Mouse (Mus musculus): ENCODE results near the gene Zdhhc14. TPM values are rescaled to one million over a fixed set of nuclear protein-coding genes. Genes with fewer than 3 reads are reported as not detected.

Zdhhc14 gene
- polyA plus RNA-seq, 1 experiment, result 0.86 TPM

DNA sequence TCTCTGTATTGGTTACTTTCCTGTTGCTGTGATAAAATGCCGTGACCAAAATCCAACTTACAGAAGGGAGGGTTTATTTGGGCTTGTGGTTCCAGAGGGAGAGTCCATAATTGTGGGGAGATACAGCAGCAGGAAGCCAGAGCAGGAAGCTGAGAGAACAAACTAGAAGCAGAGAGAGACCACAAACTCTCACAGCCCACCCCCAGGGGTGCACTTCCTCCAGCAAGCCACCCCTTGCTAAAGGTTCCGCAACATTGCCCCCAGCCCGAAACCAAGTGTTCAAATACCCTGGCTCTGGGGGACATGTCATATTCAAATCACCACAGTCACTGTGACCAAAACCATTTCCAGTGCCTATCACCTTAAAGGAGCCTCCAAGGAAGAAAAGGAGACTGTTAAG lies 254.0 kb downstream of the Zdhhc14 start:
- H3K79me2 ChIP-seq (ENCODE audit: control insufficient read depth, insufficient read depth), result no peaks in the 10 kb centered on the region
- TF ChIP-seq POLR2AphosphoS2 (IDR thresholded peaks at IDR 0.05; ENCODE audit: insufficient read length, low read depth) (no peak), TCF12 (IDR thresholded peaks at IDR 0.05; ENCODE audit: insufficient read depth, poor library complexity, severe bottlenecking) (no peak), E2F4 (IDR thresholded peaks at IDR 0.05; ENCODE audit: insufficient read depth) (no peak), TCF3 (IDR thresholded peaks at IDR 0.05; ENCODE audit: insufficient read length, low read depth) (no peak), SRF (IDR thresholded peaks at IDR 0.05; ENCODE audit: control insufficient read depth, insufficient read length, low read depth) (no peak), USF1 (IDR thresholded peaks at IDR 0.05; ENCODE audit: low read depth) (no peak), REST (IDR thresholded peaks at IDR 0.05; ENCODE audit: insufficient read depth, insufficient read length) (no peak), MYOG (IDR thresholded peaks at IDR 0.05; ENCODE audit: control insufficient read depth in 1 of 3, insufficient read depth in 1 of 3, insufficient read length in 2 of 3, low read depth in 2 of 3) (no peak), MYOD1 (IDR thresholded peaks at IDR 0.05; ENCODE audit: control insufficient read depth in 1 of 3, insufficient read length in 2 of 3, low read depth in 2 of 3) (no peak), MAX (IDR thresholded peaks at IDR 0.05; ENCODE audit: low read depth) (no peak), POLR2A (IDR thresholded peaks at IDR 0.05; ENCODE audit: insufficient read length, low read depth) (no peak), CEBPB (IDR thresholded peaks at IDR 0.05; ENCODE audit: insufficient read depth, poor library complexity, severe bottlenecking) (no peak)
- no peak overlapping the region for H3K4me3 ChIP-seq
- no peaks in the 10 kb centered on the region for H3K36me3 ChIP-seq (ENCODE audit: control insufficient read depth, insufficient read depth)
- peaks cover 8% of the 10 kb centered on the region for H3K27me3 ChIP-seq (ENCODE audit: control insufficient read depth, insufficient read depth, insufficient read length)
- H3K4me2 ChIP-seq (ENCODE audit: low read depth), result no peak overlapping the region
- no peak overlapping the region for H3ac ChIP-seq (ENCODE audit: control insufficient read depth, insufficient read length)

DNA sequence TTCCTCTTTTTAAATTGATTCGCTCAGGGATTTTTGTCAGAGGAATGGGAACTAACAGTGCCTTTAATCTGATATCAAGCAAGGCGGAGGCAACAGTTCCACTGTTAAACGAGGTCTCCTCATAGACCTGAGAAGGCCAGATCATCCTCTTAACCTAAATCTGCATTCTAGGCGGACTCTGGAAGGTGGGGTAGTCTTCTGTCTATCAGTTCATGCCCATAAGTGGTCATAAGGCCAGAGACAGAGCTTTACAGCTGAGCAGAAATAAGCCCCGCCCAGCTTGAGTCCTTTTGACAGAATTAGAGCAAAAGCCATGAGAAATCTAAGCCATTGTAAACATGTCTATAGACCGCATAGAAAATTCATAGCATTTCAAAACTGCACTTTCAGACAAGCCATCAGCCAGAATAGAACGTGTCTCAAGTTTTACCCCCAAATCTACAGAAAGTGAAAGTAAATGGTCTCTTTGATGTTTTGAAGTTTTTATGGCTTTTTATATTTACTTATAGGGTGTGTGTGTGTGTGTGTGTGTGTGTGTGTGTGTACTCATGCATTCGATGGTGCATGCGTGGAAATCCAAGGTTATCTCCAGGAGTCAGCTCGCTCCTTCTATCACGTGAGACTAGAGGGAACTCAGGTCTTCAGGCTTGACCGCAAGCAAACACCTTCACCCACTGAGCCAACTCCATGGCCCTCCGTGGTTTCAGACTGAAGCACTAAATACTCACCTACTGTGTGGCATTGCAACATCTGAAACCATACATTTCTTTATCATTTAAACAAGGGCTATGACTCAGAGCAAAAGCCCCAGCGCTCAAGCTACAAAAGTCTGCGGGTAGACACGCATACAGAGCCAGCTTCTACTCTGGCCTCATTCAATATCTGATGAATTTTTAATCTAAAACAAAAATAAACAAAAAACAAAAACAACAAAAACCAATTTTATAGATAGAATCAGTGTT lies 255.5 kb downstream of the Zdhhc14 start:
- Histone ChIP-seq H3K4me2 (ENCODE audit: low read depth) (peak overlapping the region; percentile 46), H3K36me3 (ENCODE audit: control insufficient read depth, insufficient read depth) (no peaks in the 10 kb centered on the region), H3ac (ENCODE audit: control insufficient read depth, insufficient read length) (no peak overlapping the region), H3K4me3 (no peak overlapping the region), H3K27me3 (ENCODE audit: control insufficient read depth, insufficient read depth, insufficient read length) (peaks cover 8% of the 10 kb centered on the region), H3K79me2 (ENCODE audit: control insufficient read depth, insufficient read depth) (no peaks in the 10 kb centered on the region)
- no peak for TF ChIP-seq REST (IDR thresholded peaks at IDR 0.05; ENCODE audit: insufficient read depth, insufficient read length)
- TF ChIP-seq TCF12 (IDR thresholded peaks at IDR 0.05; ENCODE audit: insufficient read depth, poor library complexity, severe bottlenecking), result no peak
- no peak for TF ChIP-seq MAX (IDR thresholded peaks at IDR 0.05; ENCODE audit: low read depth)
- TF ChIP-seq CEBPB (IDR thresholded peaks at IDR 0.05; ENCODE audit: insufficient read depth, poor library complexity, severe bottlenecking), result no peak
- TF ChIP-seq USF1 (IDR thresholded peaks at IDR 0.05; ENCODE audit: low read depth), result no peak
- no peak for TF ChIP-seq TCF3 (IDR thresholded peaks at IDR 0.05; ENCODE audit: insufficient read length, low read depth)
- no peak for TF ChIP-seq E2F4 (IDR thresholded peaks at IDR 0.05; ENCODE audit: insufficient read depth)
- TF ChIP-seq MYOD1 (IDR thresholded peaks at IDR 0.05; ENCODE audit: control insufficient read depth in 1 of 3, insufficient read length in 2 of 3, low read depth in 2 of 3), result no peak
- no peak for TF ChIP-seq MYOG (IDR thresholded peaks at IDR 0.05; ENCODE audit: control insufficient read depth in 1 of 3, insufficient read depth in 1 of 3, insufficient read length in 2 of 3, low read depth in 2 of 3)
- TF ChIP-seq POLR2A (IDR thresholded peaks at IDR 0.05; ENCODE audit: insufficient read length, low read depth), result no peak
- no peak for TF ChIP-seq SRF (IDR thresholded peaks at IDR 0.05; ENCODE audit: control insufficient read depth, insufficient read length, low read depth)
- TF ChIP-seq POLR2AphosphoS2 (IDR thresholded peaks at IDR 0.05; ENCODE audit: insufficient read length, low read depth), result no peak

DNA sequence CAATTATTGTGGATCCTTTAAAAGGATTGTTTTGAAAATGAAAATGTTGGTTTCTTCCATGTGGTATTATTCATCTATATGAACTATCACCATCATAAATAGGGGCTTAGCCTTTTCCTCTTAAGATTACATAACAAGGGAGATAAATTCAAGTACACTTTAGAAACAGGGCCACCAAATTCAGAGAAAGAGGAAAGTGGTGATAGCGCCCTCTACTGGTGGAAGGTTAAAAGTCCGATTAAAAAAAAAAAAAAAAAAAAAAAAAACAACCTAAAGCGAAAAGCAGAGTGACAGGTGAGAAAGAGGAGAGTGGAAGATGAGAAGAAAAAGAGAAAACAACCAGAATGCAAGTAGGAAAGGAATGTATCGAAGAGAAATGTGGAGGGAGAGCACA lies 256.1 kb downstream of the Zdhhc14 start:
- no peaks in the 10 kb centered on the region for H3K79me2 ChIP-seq (ENCODE audit: control insufficient read depth, insufficient read depth)
- no peak overlapping the region for H3ac ChIP-seq (ENCODE audit: control insufficient read depth, insufficient read length)
- peaks cover 4% of the 10 kb centered on the region for H3K27me3 ChIP-seq (ENCODE audit: control insufficient read depth, insufficient read depth, insufficient read length)
- no peaks in the 10 kb centered on the region for H3K36me3 ChIP-seq (ENCODE audit: control insufficient read depth, insufficient read depth)
- no peak overlapping the region for H3K4me2 ChIP-seq (ENCODE audit: low read depth)
- H3K4me3 ChIP-seq, result no peak overlapping the region
- TF ChIP-seq SRF (IDR thresholded peaks at IDR 0.05; ENCODE audit: control insufficient read depth, insufficient read length, low read depth), result no peak
- no peak for TF ChIP-seq MAX (IDR thresholded peaks at IDR 0.05; ENCODE audit: low read depth)
- TF ChIP-seq MYOD1 (IDR thresholded peaks at IDR 0.05; ENCODE audit: control insufficient read depth in 1 of 3, insufficient read length in 2 of 3, low read depth in 2 of 3), result no peak
- no peak for TF ChIP-seq TCF12 (IDR thresholded peaks at IDR 0.05; ENCODE audit: insufficient read depth, poor library complexity, severe bottlenecking)
- no peak for TF ChIP-seq E2F4 (IDR thresholded peaks at IDR 0.05; ENCODE audit: insufficient read depth)
- no peak for TF ChIP-seq MYOG (IDR thresholded peaks at IDR 0.05; ENCODE audit: control insufficient read depth in 1 of 3, insufficient read depth in 1 of 3, insufficient read length in 2 of 3, low read depth in 2 of 3)
- no peak for TF ChIP-seq USF1 (IDR thresholded peaks at IDR 0.05; ENCODE audit: low read depth)

DNA sequence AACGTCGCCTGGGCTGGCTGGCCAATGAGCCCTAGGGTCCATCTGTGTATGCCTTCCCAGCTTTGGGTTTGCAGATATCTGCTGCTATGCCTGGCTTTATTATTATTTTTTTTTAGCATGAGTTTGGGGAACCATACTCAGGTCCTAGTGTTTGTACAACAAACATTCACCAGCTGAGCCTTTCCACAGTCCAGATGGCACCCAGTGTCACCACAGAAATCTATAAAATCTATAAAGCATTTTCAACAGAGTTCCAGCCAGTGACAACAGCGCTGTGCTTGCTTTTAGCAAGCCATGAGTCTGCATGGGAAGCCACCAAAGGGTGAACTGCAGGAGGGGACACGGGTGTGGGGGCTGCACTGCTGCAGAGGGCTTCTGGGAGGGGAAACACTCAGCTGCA lies 257.9 kb downstream of the Zdhhc14 start:
- Histone ChIP-seq H3K4me2 (ENCODE audit: low read depth) (no peak overlapping the region), H3K79me2 (ENCODE audit: control insufficient read depth, insufficient read depth) (no peaks in the 10 kb centered on the region), H3ac (ENCODE audit: control insufficient read depth, insufficient read length) (no peak overlapping the region), H3K27me3 (ENCODE audit: control insufficient read depth, insufficient read depth, insufficient read length) (no peaks in the 10 kb centered on the region), H3K4me3 (no peak overlapping the region), H3K36me3 (ENCODE audit: control insufficient read depth, insufficient read depth) (no peaks in the 10 kb centered on the region)
- no peak for TF ChIP-seq MYOD1 (IDR thresholded peaks at IDR 0.05; ENCODE audit: control insufficient read depth in 1 of 3, insufficient read length in 2 of 3, low read depth in 2 of 3)
- no peak for TF ChIP-seq SRF (IDR thresholded peaks at IDR 0.05; ENCODE audit: control insufficient read depth, insufficient read length, low read depth)
- no peak for TF ChIP-seq MYOG (IDR thresholded peaks at IDR 0.05; ENCODE audit: control insufficient read depth in 1 of 3, insufficient read depth in 1 of 3, insufficient read length in 2 of 3, low read depth in 2 of 3)
- TF ChIP-seq USF1 (IDR thresholded peaks at IDR 0.05; ENCODE audit: low read depth), result no peak
- TF ChIP-seq POLR2AphosphoS2 (IDR thresholded peaks at IDR 0.05; ENCODE audit: insufficient read length, low read depth), result no peak
- TF ChIP-seq TCF3 (IDR thresholded peaks at IDR 0.05; ENCODE audit: insufficient read length, low read depth), result no peak
- TF ChIP-seq MAX (IDR thresholded peaks at IDR 0.05; ENCODE audit: low read depth), result no peak
- no peak for TF ChIP-seq TCF12 (IDR thresholded peaks at IDR 0.05; ENCODE audit: insufficient read depth, poor library complexity, severe bottlenecking)
- no peak for TF ChIP-seq E2F4 (IDR thresholded peaks at IDR 0.05; ENCODE audit: insufficient read depth)
- no peak for TF ChIP-seq POLR2A (IDR thresholded peaks at IDR 0.05; ENCODE audit: insufficient read length, low read depth)
- no peak for TF ChIP-seq REST (IDR thresholded peaks at IDR 0.05; ENCODE audit: insufficient read depth, insufficient read length)
- no peak for TF ChIP-seq CEBPB (IDR thresholded peaks at IDR 0.05; ENCODE audit: insufficient read depth, poor library complexity, severe bottlenecking)
